Mouse (Mus musculus) thymus, adult 2 months (tissue): ENCODE data around the gene Gm7075. TPM values are rescaled to one million over a fixed set of nuclear protein-coding genes. Genes with fewer than 3 reads are reported as not detected.
"Not testable (repeated sequence)": the region's sequence is repeated elsewhere in the genome, so short reads cannot be mapped to it uniquely, and the experiment has no call there.

Experiments
- DNase-seq: peaks from one replicate; pipeline ENCODE4 v3.0.0; 2021
- H3K27ac ChIP-seq: fragments of 200-500 bp; 2 replicates; pipeline ENCODE4 v1.5.1; 2012; ENCODE audit warnings: low read length, control low read depth; ENCODE audit not compliant: control insufficient read depth, insufficient read depth
- H3K27me3 ChIP-seq: fragments of 200-500 bp; 2 replicates; pipeline ENCODE4 v1.6.1; 2012; ENCODE audit warnings: mild to moderate bottlenecking, low read length, moderate library complexity, mixed read lengths; ENCODE audit not compliant: control insufficient read depth, insufficient read depth
- H3K36me3 ChIP-seq: fragments of 200-500 bp; 2 replicates; pipeline ENCODE4 v1.6.1; 2012; ENCODE audit warnings: mild to moderate bottlenecking, low read length, moderate library complexity; ENCODE audit not compliant: control insufficient read depth, insufficient read depth
- H3K4me1 ChIP-seq: fragments of 200-500 bp; replicated peaks from 2 replicates; pipeline ENCODE4 v1.6.1; 2012; ENCODE audit warnings: low read length; ENCODE audit not compliant: control insufficient read depth, insufficient read depth
- H3K4me3 ChIP-seq: fragments of 200-500 bp; 2 replicates; pipeline ENCODE4 v1.5.1; 2012; ENCODE audit warnings: mild to moderate bottlenecking, low read length, control low read depth, moderate library complexity; ENCODE audit not compliant: control insufficient read depth, insufficient read depth
- CTCF ChIP-seq: fragments of 200-500 bp; IDR thresholded peaks from 2 replicates; pipeline ENCODE4 v1.5.1; 2012; ENCODE audit warnings: mild to moderate bottlenecking, control low read depth, low read length, moderate library complexity, borderline replicate concordance; ENCODE audit not compliant: control insufficient read depth, poor library complexity, insufficient read depth; ENCODE audit errors: extremely low read depth
- POLR2A ChIP-seq: fragments of 200-500 bp; IDR thresholded peaks from 2 replicates; pipeline ENCODE4 v1.6.1; 2012; ENCODE audit warnings: mild to moderate bottlenecking, low read length, control low read depth, moderate library complexity; ENCODE audit not compliant: control insufficient read depth, poor library complexity, insufficient read depth; ENCODE audit errors: extremely low read depth
- WGBS: fragments of 180-500 bp; shearing (Covaris S2); methylation state at CpG from one replicate; pipeline ENCODE4 v1.1.7; 2018; 5-methylcytosine and 5-hydroxymethylcytosine counted together
- polyA plus RNA-seq: library from polyadenylated mRNA; depleted of rRNA; stranded (reverse); fragments of >200 nt; gene quantifications from 2 replicates; pipeline ENCODE4 v1.2.3, GENCODE M21; 2012

Gm7075 gene
- polyA plus RNA-seq, 1 experiment: not detected

DNA sequence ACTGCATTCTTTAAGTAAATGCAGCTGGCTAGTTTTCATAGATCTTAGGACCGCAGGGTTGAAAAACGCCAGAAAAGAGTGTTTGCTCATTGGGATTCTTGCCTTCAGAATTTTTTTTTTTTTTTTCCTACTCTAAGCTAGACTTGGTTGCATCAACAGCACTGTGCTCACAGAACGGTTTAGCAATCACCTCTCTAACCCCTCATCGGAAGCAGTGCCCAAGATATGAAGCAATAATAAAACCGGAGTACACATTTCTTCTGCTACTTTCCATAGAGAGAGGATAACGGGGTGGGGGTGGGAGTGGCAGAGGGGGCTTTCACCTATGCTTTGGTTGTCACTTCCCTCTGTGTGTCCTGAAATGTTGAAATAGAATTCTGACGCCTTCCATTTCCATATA is 5.7 kb downstream of the Gm7075 start:
- no peaks in the 10 kb centered on the region for H3K4me1 ChIP-seq
- no peak overlapping the region for H3K27ac ChIP-seq
- no peak for DNase-seq
- H3K4me3 ChIP-seq: no peak overlapping the region
- no peaks in the 10 kb centered on the region for H3K36me3 ChIP-seq
- WGBS: 78% methylated on average over 7 of the region's 7 CpGs
- H3K27me3 ChIP-seq: no peaks in the 10 kb centered on the region
- TF ChIP-seq CTCF (no peak), POLR2A (no peak)

DNA sequence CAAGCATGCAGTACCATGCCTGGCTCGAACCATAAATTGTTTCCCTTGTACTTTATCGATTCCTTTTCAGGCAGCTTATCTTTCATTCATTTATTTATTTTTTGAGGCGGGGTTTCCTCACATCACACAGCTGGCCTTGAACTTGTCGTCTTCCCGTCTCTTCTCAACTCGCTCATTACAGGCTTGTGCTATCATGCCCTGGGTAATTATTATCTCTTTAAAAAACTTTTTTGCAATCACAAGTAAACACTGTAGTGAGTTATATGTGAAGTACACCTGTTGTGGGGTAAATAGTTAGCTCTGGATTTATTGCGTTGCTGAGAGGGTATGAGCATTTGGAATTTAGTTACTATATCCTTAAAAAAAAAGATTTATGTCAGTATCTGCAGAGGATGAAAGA is 6.3 kb downstream of the Gm7075 start:
- 92% methylated on average over 7 of the region's 7 CpGs for WGBS

GRCm38 (mm10) chr10:63412756-63413155 is 8.8 kb downstream of the Gm7075 start:
- no peak overlapping the region for H3K27ac ChIP-seq
- no peak for DNase-seq
- 93% methylated on average over 17 of the region's 17 CpGs for WGBS
- no peak overlapping the region for H3K4me3 ChIP-seq
- no peaks in the 10 kb centered on the region for H3K4me1 ChIP-seq
- TF ChIP-seq POLR2A: no peak
- no peaks in the 10 kb centered on the region for H3K36me3 ChIP-seq
- no peaks in the 10 kb centered on the region for H3K27me3 ChIP-seq

More for the DNA sequence above, 6.3 kb downstream of the Gm7075 start:
- Histone ChIP-seq H3K4me1 (no peaks in the 10 kb centered on the region), H3K27ac (no peak overlapping the region), H3K4me3 (no peak overlapping the region), H3K36me3 (no peaks in the 10 kb centered on the region), H3K27me3 (no peaks in the 10 kb centered on the region)
- DNase-seq: no peak
- no peak for TF ChIP-seq CTCF
- no peak for TF ChIP-seq POLR2A

DNA sequence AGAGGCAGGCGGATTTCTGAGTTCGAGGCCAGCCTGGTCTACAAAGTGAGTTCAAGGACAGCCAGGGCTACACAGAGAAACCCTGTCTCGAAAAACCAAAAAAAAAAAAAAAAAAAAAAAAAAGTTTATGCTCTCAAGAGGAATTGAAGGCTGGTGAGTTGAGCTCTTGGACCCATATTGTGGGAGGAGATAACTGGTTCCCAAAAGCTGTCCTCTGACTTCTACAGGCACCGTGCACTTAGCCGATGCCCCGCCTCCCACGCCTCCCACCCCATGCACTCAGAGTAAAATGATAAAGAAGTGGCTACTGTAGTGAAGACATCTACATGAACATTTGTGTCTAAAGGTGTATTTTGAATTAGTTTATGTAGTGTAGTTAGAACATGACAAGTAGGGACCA is 9.9 kb downstream of the Gm7075 start:
- not testable (repeated sequence) for H3K4me1 ChIP-seq, DNase-seq, H3K36me3 ChIP-seq, H3K4me3 ChIP-seq, H3K27ac ChIP-seq, H3K27me3 ChIP-seq
- WGBS: 92% methylated on average over 6 of the region's 7 CpGs

- Histone ChIP-seq H3K4me1 (no peaks in the 10 kb centered on the region), H3K27me3 (no peaks in the 10 kb centered on the region), H3K27ac (no peak overlapping the region), H3K36me3 (no peaks in the 10 kb centered on the region), H3K4me3 (no peak overlapping the region)
- 83% methylated on average over 16 of the region's 16 CpGs for WGBS
- no peak for TF ChIP-seq CTCF
- TF ChIP-seq POLR2A: no peak
- no peak for DNase-seq
Observed at GRCm38 (mm10) chr10:63410162-63410956, 11.2 kb downstream of the Gm7075 start.

GRCm38 (mm10) chr10:63403636-63404035 is 18.0 kb downstream of the Gm7075 start:
- H3K27ac ChIP-seq: no peak overlapping the region
- no peaks in the 10 kb centered on the region for H3K27me3 ChIP-seq
- no peaks in the 10 kb centered on the region for H3K4me1 ChIP-seq
- no peak for DNase-seq
- 96% methylated on average over 2 of the region's 2 CpGs for WGBS
- TF ChIP-seq CTCF (no peak), POLR2A (no peak)
- H3K4me3 ChIP-seq: no peak overlapping the region
- no peaks in the 10 kb centered on the region for H3K36me3 ChIP-seq
